Mouse (Mus musculus): ENCODE data around the gene Smco3.
"Not testable (repeated sequence)": the region's sequence is repeated elsewhere in the genome, so short reads cannot be mapped to it uniquely, and the experiment has no call there.

Gene Smco3

GRCm38 (mm10) chr6:136806819-136807218, 28.4 kb downstream of the Smco3 start:
- no peak for DNase-seq (ENCODE audit: low read depth, low spot score)

GRCm38 (mm10) chr6:136805409-136805775, 29.9 kb downstream of the Smco3 start:
- no peak for DNase-seq (ENCODE audit: low read depth, low spot score)

DNA sequence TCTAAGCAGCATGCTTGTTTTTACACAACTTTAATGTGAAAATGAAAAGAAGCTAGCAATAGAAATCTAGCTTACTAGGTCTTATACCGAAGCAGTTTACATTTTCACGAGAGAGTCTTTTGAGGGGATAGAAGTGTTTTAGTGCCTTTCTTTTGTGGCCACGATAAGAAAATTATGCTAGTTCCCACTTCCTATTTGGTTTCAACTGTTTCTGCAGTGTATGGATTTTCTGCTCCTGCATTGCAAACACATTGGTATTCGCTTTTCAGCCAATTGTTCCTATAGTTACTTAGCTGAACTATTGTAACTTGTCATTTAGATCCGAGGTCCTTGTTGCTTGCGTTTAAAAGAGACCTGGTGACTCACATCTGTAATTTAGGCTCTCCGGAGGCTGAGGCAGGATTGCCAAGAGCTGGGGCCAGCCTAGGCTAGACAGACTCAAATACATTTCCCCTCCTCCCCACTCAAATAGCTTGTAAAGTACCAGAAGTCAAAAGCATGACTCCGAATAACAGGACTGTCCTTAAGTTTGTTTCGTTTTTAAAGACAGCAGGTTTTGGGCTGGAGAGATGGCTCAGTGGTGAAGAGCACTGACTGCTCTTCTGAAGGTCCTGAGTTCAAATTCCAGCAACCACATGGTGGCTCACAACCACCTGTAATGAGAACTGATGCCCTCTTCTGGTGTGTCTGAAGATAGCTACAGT, 30.4 kb downstream of the Smco3 start:
- DNase-seq (ENCODE audit: low read depth, low spot score) = no peak

- peak; percentile 92 for DNase-seq (ENCODE audit: low read depth, low spot score)
These were observed 31.3 kb downstream of the Smco3 start, which contains the start of gene Hist4h4 for GRCm38 (mm10) chr6:136803739-136804633. Gene Hist4h4, minus strand, starts transcription at chr6:136804415.

- no peak for DNase-seq (ENCODE audit: low read depth, low spot score)
These were observed 32.0 kb downstream of the Smco3 start for GRCm38 (mm10) chr6:136803093-136803738.

DNA sequence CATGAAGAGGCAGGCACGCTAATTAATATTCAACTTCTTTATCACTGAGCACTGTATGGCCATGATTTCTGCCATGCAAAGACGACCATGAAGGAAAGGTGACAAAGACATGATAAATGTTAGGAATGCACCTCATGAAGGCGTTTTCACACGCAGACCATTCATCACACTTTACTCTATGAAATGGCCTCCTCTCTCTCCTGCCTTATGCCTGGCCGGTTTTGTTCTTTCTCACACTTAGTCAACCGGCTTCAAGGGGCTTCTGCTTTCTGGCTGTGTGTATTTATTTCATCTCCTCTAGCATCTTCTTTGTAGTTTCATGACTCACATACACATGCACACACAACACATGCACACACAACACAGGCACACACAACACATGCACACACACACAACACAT, 34.0 kb downstream of the Smco3 start:
- no peak for DNase-seq (ENCODE audit: low read depth, low spot score)

GRCm38 (mm10) chr6:136800710-136801109, 34.5 kb downstream of the Smco3 start:
- no peak for DNase-seq (ENCODE audit: low read depth, low spot score)

GRCm38 (mm10) chr6:136797874-136798693, 37.2 kb downstream of the Smco3 start:
- not testable (repeated sequence) for DNase-seq (ENCODE audit: low read depth, low spot score)

DNA sequence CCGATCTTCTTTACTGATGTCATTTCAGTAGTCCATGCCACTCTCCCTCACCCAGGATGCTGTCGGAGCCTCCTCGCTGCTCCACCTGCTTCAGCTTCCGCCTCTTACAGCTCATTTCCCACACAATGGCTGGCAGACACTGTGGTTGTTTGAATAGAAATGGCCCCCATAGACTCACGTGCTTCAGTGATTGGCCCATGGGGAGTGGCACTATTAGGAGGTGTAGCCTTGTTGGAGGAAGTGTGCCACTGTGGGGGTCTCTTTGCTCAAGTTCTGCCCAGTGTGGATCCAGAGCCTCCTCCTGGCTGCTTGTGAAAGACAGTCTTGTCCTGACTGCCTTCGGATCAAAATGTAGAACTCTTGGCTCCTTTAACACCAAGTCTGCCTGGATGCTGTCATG, 39.4 kb downstream of the Smco3 start:
- DNase-seq (ENCODE audit: low read depth, low spot score) = no peak

- DNase-seq (ENCODE audit: low read depth, low spot score) = no peak
These were observed 40.1 kb downstream of the Smco3 start for GRCm38 (mm10) chr6:136795110-136795509.

- no peak for DNase-seq (ENCODE audit: low read depth, low spot score)
These were observed 41.3 kb downstream of the Smco3 start for GRCm38 (mm10) chr6:136793831-136794525.

GRCm38 (mm10) chr6:136792884-136793758, 42.1 kb downstream of the Smco3 start:
- DNase-seq (ENCODE audit: low read depth, low spot score) = no peak

- no peak for DNase-seq (ENCODE audit: low read depth, low spot score)
These were observed 45.8 kb downstream of the Smco3 start for GRCm38 (mm10) chr6:136789391-136789971.

- DNase-seq (ENCODE audit: low read depth, low spot score) = no peak
These were observed 52.5 kb downstream of the Smco3 start for GRCm38 (mm10) chr6:136782761-136783160.

GRCm38 (mm10) chr6:136782146-136782545, 53.1 kb downstream of the Smco3 start:
- no peak for DNase-seq (ENCODE audit: low read depth, low spot score)

GRCm38 (mm10) chr6:136781377-136781986, 53.8 kb downstream of the Smco3 start, which contains the start of gene Gucy2c:
Gene Gucy2c, minus strand, starts transcription at chr6:136781765.
- no peak for DNase-seq (ENCODE audit: low read depth, low spot score)

Measured in retina, adult 2 months (tissue).